Mouse (Mus musculus): ENCODE measurements at regions not wholly inside any gene's neighbourhood (a gene's known extent, or its start where the extent isn't known, plus 50 kb on each side); places are given as distances from the start of the nearest gene placed in this dataset.

DNA sequence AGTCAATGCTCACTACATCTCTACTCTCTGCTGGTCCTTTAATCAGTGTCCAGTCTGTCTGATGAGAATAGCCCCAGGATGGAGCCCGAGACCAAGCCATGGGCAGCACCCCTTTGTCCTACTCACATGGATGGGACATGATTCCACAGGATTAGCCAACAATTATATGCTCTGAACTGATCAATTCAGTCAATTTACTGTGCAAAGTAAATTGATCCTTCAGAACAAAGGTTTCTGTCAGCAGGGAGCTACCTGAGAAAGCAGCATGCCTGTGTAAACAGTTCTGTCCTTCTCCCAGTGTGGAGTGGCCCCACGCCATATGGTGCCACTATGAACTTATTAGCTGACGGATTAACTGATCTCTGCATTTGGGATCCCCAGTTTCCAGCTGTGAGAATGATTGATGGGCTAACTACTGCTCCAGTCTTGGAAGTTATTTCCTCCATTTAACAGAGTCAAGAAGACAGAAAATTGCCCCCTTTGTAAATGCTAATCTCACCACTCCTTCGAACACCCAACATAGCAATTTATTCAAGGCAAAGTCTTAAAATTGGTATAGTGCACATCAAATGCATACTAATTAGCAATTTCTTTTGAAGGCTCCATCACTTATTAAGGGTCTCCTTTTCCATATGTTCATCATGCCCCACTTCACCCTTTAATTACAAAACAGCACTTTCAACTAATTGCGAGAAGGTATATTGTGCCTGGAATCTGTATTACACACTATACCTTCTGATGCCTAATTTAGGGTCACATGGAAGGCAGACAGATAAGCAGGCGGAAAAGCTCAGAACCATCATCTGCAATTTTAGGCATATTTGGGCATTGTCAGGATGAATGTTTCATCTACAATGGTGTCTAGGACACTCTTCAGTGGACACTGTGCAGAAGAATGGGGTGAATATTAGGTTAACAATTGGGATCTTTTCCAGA lies 417.3 kb downstream of the Tmem161b start:
- no peak for DNase-seq (ENCODE audit: low spot score)
- intact Hi-C loops (cut with DNase I) = no loop called here

GRCm38 (mm10) chr13:84644024-84644423 lies 421.9 kb downstream of the Tmem161b start:
- intact Hi-C loops (cut with DNase I) = no loop called here
- DNase-seq (ENCODE audit: low spot score) = no peak

- no peak for DNase-seq (ENCODE audit: low spot score)
- intact Hi-C loops (cut with DNase I) = no loop called here
Observed at GRCm38 (mm10) chr13:84646899-84647298, 424.8 kb downstream of the Tmem161b start.

- DNase-seq (ENCODE audit: low spot score) = no peak
- intact Hi-C loops (cut with DNase I) = no loop called here
Observed at GRCm38 (mm10) chr13:84648056-84648455, 426.0 kb downstream of the Tmem161b start.

- DNase-seq (ENCODE audit: low spot score) = no peak
- intact Hi-C loops (cut with DNase I) = no loop called here
Observed at GRCm38 (mm10) chr13:84663967-84664366, 441.9 kb downstream of the Tmem161b start.

DNA sequence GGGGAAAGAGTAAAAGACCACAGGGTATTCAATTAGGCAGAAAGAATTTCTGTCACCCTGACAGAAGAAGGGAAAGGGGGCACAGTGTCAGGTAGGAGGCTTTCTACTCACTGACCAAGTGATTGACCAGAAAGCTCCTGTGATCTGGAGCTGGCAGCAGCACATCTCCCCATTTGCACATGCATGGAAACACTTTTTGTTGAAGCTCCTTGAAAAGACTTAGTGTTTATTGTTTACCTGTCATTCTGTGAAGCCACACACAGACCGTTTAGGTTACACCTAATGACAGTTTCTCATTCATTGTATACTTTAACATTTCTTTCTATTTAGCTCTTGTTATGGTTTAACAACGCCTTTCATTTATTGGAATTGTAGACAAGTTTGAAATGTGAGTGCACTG lies 458.9 kb downstream of the Tmem161b start:
- intact Hi-C loops (cut with DNase I) = no loop called here
- DNase-seq (ENCODE audit: low spot score) = no peak

DNA sequence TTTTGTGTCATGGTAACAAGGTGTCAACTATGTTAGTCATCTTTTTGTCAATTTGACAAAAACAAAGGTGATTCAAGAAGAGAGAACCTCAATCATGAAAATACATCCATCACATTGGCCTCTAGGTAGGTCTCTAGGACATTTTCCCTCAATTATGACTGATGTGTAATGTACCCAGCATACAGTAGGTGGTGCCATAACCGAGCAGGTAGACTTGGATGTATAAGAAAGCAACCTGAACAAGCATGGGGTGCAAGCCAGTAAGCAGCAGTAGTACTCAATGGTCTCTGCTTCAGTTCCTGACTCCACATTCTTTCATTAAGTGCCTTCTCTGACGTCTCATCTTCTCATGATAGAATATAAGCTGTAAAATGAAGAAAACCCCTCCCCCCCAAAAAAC lies 463.8 kb downstream of the Tmem161b start:
- DNase-seq (ENCODE audit: low spot score) = no peak
- intact Hi-C loops (cut with DNase I) = loop anchor here (2.0 kb wide), 1 partner anchor 71 kb away; no protein-coding TSS in a partner anchor

- DNase-seq (ENCODE audit: low spot score) = no peak
- intact Hi-C loops (cut with DNase I) = no loop called here
Observed at GRCm38 (mm10) chr13:84693462-84693861, 471.4 kb downstream of the Tmem161b start.

DNA sequence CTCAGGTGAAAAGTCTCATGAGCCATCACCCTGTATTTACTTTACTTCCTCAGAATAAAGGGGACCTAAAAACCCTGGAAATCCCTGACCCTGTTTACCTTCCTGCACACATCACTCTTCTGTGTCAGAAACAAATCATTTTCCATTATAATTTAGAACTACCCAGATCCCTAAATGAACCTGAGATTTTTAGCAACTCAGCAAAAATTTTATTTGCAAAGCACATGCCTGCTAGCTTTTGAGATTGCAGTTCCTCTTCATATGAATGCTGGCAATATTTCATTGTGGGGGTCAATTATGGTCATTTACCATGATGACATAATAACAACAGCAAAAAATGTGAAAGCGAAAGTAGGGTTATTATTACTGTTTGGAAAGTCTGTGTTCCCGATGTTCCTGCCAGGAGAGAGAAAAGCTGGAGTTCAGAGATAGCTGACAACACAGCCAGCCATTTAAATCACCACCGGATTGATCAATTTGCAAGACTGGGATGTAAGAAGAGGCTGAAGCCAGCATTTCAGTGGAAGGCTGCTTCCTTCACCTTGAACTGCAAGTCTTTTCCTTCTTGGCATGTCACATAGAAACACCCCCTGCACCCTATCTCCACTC lies 476.5 kb downstream of the Tmem161b start:
- DNase-seq (ENCODE audit: low spot score) = no peak
- intact Hi-C loops (cut with DNase I) = no loop called here

DNA sequence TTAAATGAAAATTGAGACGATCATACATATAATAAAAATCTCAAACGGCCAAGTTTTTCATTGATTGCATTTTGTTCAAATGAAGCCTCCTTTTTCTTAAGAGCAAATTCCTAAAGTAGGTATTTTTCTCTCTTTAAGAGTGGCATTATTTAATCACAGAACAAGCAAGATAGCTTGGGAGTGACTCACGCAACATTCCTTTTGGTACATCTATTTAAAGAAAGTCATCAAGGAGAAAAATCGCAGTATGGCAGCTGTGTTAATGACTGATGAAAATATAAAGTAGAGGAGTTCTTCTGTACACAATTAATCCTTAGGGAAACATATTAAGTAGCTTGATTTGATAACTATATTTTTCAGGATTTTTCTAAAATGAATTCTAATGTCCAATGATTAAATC lies 448.0 kb upstream of the Ccnh start:
- intact Hi-C loops (cut with DNase I) = no loop called here
- no peak for DNase-seq (ENCODE audit: low spot score)

- intact Hi-C loops (cut with DNase I) = no loop called here
Observed at GRCm38 (mm10) chr13:84748331-84748730, 440.9 kb upstream of the Ccnh start.

DNA sequence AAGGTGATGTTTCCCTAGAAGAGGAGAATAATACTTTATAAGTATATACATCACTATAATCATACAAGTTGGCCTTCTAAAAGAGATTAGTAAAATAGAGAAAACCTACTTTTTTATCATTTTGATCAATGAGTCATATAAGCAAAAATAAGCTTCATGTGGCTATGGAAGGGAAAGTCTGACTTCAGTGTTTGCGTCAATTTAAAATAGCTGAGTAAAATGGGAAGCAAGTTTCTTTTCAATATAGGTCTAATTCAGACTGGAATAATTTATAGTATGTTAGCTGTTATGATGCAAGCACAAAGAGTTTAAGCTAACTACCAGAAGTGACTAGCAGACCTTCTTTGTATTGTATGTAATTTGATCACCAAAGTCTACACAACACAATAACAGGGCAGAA lies 440.0 kb upstream of the Ccnh start:
- intact Hi-C loops (cut with DNase I) = no loop called here
- DNase-seq (ENCODE audit: low spot score) = no peak

More at GRCm38 (mm10) chr13:84748331-84748730, 440.9 kb upstream of the Ccnh start:
- DNase-seq (ENCODE audit: low spot score) = no peak

DNA sequence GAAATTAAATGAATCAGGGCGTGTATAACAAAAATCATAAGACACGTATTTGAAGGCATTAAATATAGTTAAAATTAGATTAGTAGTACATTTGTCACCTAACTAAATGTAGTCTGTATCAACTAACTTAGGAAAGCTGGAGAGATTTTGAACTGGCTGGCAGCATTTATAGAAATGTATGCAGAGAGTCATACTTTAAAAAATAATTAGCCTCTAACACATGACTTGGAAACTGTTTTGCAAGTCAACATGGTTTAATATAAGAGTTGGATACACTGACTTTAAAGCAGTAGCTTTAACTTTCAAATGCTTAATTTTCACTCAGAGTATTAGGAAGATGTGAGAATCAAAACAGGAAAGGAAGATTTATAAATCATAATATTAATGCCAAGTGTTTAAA lies 439.1 kb upstream of the Ccnh start:
- intact Hi-C loops (cut with DNase I) = no loop called here
- DNase-seq (ENCODE audit: low spot score) = no peak

- intact Hi-C loops (cut with DNase I) = no loop called here
- no peak for DNase-seq (ENCODE audit: low spot score)
Observed at GRCm38 (mm10) chr13:84751576-84752490, 437.4 kb upstream of the Ccnh start.

- intact Hi-C loops (cut with DNase I) = no loop called here
Observed at GRCm38 (mm10) chr13:84752491-84752820, 436.8 kb upstream of the Ccnh start.

DNA sequence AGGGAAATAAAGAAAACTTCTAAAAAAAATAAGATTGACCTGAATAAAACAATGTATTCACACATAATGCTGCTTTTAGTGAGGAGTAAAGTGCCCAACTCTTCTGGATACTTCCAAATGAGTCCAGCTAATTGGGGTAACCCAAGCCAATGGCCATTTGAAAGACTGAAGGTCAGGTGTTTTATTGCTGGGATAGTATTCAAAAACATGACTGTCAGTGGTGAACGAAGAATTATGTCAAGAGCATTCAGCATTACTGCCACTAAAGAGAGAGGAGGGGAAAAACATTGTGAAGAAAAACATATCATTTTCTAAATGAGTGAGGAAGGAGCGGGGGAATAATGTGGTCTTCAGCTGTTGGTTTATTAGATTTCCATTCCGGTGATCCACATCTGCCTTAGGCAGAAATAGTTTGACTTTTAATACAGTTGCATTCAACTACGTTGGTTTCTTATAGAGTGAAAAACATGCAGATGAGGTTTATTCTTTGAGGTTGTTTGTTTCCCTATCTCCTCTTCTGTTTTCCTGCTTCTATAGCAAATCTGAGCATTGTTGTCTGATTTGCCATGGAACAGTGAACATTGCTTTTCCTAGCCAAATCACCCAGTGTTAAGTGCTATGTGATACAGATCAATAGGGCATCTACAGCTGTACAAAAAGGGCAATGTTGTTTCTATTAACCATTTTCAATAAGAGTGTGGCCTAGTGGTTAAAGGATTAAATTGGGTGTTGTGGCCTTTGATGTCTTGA lies 435.3 kb upstream of the Ccnh start:
- DNase-seq (ENCODE audit: low spot score) = no peak
- intact Hi-C loops (cut with DNase I) = no loop called here

More at GRCm38 (mm10) chr13:84752491-84752820, 436.8 kb upstream of the Ccnh start:
- no peak for DNase-seq (ENCODE audit: low spot score)

DNA sequence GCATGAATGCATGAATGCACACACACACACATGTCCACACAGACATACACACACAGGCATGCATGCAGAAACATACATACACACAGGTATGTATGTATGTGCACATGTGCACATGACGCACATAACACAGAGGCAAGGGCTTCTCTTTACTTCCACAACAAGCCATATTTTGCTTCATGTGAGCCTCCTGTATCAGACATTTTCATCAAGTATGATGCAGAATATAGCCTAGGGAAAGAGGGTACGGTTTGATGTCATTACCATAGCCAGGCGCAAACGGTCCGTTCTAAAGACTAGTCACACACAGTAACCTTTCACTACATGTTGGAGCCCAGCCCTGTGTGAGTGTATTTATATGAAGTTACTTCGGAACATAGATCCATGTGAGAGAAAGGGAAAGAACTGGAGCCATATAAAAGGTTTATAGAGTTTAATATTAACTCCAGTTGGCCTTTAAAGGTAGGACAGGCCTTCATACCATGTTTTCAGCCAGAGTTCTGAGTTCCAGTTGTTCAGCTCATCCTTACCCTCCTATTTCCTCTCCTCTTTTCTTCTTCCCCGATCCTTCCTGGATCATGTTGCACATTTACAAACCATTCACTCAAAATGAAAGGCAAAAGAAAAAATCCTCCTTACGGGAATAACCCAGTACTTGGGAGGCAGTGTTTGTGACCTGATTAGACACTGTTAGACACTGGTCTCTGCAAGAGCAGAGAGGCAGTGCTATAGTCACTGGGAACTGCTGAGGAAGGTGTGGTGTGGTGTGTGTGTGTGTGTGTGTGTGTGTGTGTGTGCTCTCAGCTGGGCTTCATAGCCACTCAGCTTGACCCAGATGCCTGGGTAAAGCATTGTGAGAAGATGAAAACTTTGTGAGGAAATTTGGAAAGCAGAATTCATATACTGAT lies 434.1 kb upstream of the Ccnh start:
- intact Hi-C loops (cut with DNase I) = no loop called here
- no peak for DNase-seq (ENCODE audit: low spot score)

DNA sequence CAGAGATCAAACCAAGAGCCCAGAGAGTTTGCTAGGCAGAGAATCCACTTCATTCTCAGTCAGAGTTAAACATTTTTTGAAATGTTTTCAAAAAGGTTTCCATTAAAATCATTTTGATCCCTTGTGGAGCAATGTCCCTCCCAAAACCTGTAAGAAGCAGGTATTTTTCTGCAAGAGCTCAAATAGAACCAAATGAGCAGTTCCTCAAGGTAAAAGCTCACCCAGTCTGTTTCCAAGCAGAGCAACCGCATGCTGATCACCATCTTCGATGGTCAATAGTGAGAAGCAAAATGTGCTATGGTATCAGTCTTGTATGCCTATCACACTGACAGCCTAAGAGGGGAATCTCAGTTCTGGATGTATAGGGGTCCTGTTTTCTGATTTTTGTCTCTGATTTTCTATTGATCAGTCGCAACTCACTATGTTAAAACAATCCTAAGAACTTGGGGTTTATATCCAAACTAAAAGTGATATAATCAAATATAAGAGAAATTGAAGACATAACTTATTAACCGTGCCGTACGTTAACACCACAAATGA lies 432.3 kb upstream of the Ccnh start:
- intact Hi-C loops (cut with DNase I) = loop anchor here (2.0 kb wide), 1 partner anchor 70 kb away; no protein-coding TSS in a partner anchor
- no peak for DNase-seq (ENCODE audit: low spot score)
